Mouse (Mus musculus) ES-Bruce4 (cell line): ENCODE measurements around the gene Kifc3.

Experiments
- CTCF ChIP-seq: IDR thresholded peaks from one replicate; pipeline ENCODE4 v1.8.1; 2011; ENCODE audit warnings: low read depth, low read length
- EP300 ChIP-seq: IDR thresholded peaks from 2 replicates; pipeline ENCODE4 v1.6.1; 2011; ENCODE audit warnings: low read depth, low read length; ENCODE audit not compliant: insufficient read depth
- POLR2A ChIP-seq: IDR thresholded peaks from one replicate; pipeline ENCODE4 v1.8.1; 2011; ENCODE audit warnings: low read length; ENCODE audit not compliant: insufficient read depth

DNA sequence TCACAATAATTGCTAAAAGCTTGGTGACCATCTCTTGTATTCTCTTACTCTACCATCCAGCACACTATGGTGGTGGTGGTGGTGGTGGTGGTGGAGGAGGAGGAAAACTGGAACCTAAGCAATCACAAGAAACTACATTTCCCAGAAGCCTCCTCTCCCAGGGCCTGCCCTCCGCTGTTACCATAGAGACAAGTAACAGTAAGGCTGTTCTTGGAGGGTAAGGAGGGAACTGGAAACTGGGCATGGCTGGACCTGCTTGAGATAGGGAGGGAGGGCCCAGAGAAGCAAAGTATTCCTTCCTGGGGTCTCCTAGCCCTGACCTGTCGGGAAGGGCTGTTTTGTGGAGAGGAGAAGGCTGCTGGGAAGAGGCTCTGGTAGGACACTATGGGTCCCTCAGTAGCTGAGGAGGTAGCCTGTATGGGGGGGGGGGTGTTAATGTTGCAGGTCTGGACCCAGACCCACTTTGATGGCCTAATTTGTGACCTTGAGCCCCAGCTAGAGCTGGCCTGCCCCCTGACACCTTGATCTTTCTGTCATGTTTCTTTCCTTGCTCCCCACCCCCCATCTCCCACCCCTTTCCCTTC, 147.6 kb downstream of the Kifc3 start, which contains the start of gene Drc7:
- no peak for TF ChIP-seq POLR2A
- no peak for TF ChIP-seq CTCF
- TF ChIP-seq EP300: no peak
